Mouse (Mus musculus) liver, embryonic 14.5 days (tissue): ENCODE measurements at regions not wholly inside any gene's neighbourhood (a gene's known extent, or its start where the extent isn't known, plus 50 kb on each side); places are given as distances from the start of the nearest gene placed in this dataset.

Experiments used
- CTCF ChIP-seq: IDR thresholded peaks from 2 replicates; pipeline ENCODE4 v1.5.1; 2016; ENCODE audit warnings: antibody characterized with exemption, low read depth, control low read depth
- EP300 ChIP-seq: IDR thresholded peaks from 2 replicates; pipeline ENCODE4 v1.6.1; 2016; ENCODE audit warnings: antibody characterized with exemption, low read depth

DNA sequence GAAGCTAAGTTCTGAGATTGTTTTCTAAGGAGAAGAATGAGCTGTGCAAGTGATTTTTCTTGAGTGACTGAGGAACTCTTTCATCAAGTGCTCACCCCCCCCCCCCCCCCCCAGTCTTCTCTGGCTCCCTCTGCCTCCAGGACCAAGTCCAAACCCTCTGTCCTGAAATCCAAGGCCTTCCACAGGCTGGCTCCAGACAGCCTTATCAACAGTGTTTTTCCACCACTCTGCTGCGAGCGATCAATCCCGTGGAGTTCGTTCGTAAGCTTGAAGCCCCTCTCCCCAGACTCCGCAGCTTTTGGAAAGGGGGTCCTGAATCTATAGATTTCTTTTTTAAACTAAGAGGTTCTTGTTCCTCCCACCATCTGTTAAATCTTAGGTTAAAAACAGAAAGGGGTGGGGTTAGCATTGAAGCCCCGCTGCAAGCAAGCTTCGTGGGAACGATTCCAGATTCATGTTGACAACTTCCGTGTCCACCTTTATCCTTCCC, 146.1 kb downstream of the Pah start:
- TF ChIP-seq CTCF (no peak), EP300 (no peak)
